Mouse (Mus musculus) ES-Bruce4 (cell line): Measurements from ENCODE around the gene Dhx9.

ENCODE experiments used
- CTCF ChIP-seq: IDR thresholded peaks from one replicate; pipeline ENCODE4 v1.8.1; 2011; ENCODE audit warnings: low read depth, low read length
- EP300 ChIP-seq: IDR thresholded peaks from 2 replicates; pipeline ENCODE4 v1.6.1; 2011; ENCODE audit warnings: low read depth, low read length; ENCODE audit not compliant: insufficient read depth
- POLR2A ChIP-seq: IDR thresholded peaks from one replicate; pipeline ENCODE4 v1.8.1; 2011; ENCODE audit warnings: low read length; ENCODE audit not compliant: insufficient read depth

DNA sequence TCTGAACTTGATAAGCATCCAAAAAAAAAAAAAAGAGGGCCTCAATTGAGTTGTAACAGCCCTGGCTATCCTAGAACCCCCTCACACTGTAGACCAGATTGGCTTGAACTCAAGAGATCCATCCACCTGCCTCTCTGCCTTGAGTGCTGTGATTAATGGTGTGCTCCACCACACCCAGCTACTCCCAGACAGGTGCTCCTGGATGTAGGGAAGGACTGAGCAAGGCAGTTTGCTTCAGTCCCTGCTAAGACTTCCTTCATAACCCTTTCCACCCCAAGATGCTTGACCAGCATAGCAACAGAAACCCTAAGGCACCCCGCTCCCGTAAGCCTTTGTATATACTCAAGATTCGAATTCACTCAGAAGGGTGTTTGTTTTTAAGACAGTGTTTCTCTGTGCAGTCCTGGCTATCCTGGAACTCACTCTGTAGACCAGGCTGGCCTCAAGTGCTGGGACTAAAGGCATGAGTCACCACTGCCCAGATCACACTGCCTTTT, 34.3 kb downstream of the Dhx9 start:
- TF ChIP-seq EP300 (no peak), CTCF (no peak), POLR2A (no peak)
